Mouse (Mus musculus) MEL (cell line): Measurements from ENCODE around the gene Etnk2. TPM values are rescaled to one million over a fixed set of nuclear protein-coding genes. Genes with fewer than 3 reads are reported as not detected.

Source experiments
- DNase-seq: peaks from one replicate; pipeline ENCODE4 v3.0.0; 2011; ENCODE audit warnings: low read depth, low spot score
- H3K27ac ChIP-seq: 2 replicates; pipeline ENCODE4 v1.5.1; 2012; ENCODE audit warnings: low read depth, mild to moderate bottlenecking, control low read depth, low read length, moderate library complexity; ENCODE audit not compliant: control insufficient read depth
- H3K27me3 ChIP-seq, 2 experiments: fragments of 150-350 bp in 1 of 2; sonication (generic) in 1 of 2; 2 replicates each; pipeline ENCODE4 v1.6.1; 2012; ENCODE audit warnings: low read length in 2 of 2, mild to moderate bottlenecking in 2 of 2, improper control_type of control experiment in 1 of 2, moderate library complexity in 1 of 2; ENCODE audit not compliant: insufficient read depth in 2 of 2, control insufficient read depth in 1 of 2
- H3K36me3 ChIP-seq, 2 experiments: 2 replicates each; pipeline ENCODE4 v1.6.1; 2012 to 2014; ENCODE audit warnings: low read length in 2 of 2, improper control_type of control experiment in 1 of 2, inconsistent platforms in 1 of 2, mild to moderate bottlenecking in 1 of 2; ENCODE audit not compliant: insufficient read depth in 2 of 2, control insufficient read depth in 1 of 2
- H3K4me1 ChIP-seq, 2 experiments: fragments of 150-350 bp in 1 of 2; sonication (generic) in 1 of 2; 2 replicates each; pipeline ENCODE4 v1.6.1; 2012; ENCODE audit warnings: low read length in 2 of 2, improper control_type of control experiment in 1 of 2, mild to moderate bottlenecking in 1 of 2; ENCODE audit not compliant: insufficient read depth in 2 of 2, control insufficient read depth in 1 of 2
- H3K4me3 ChIP-seq, 2 experiments: fragments of 150-350 bp in 1 of 2; sonication (generic) in 1 of 2; 2 replicates each; pipeline ENCODE4 v1.5.1; 2012; ENCODE audit warnings: low read depth in 2 of 2, low read length in 2 of 2, mild to moderate bottlenecking in 2 of 2, moderate library complexity in 2 of 2, control low read depth in 1 of 2, improper control_type of control experiment in 1 of 2; ENCODE audit not compliant: control insufficient read depth in 1 of 2, insufficient read depth in 1 of 2
- H3K79me2 ChIP-seq: 2 replicates; pipeline ENCODE4 v1.6.1; 2012; ENCODE audit warnings: mild to moderate bottlenecking, low read length, moderate library complexity; ENCODE audit not compliant: control insufficient read depth, poor library complexity, insufficient read depth
- H3K9ac ChIP-seq: 2 replicates; pipeline ENCODE4 v1.6.1; 2012; ENCODE audit warnings: low read depth, mild to moderate bottlenecking, control low read depth, low read length, moderate library complexity; ENCODE audit not compliant: control insufficient read depth, poor library complexity, severe bottlenecking
- H3K9me3 ChIP-seq: fragments of 150-350 bp; sonication (generic); replicated peaks from 2 replicates; pipeline ENCODE4 v1.6.1; 2012; ENCODE audit warnings: mild to moderate bottlenecking, low read length, improper control_type of control experiment, moderate library complexity; ENCODE audit not compliant: insufficient read depth
- BHLHE40 ChIP-seq: IDR thresholded peaks from 2 replicates; pipeline ENCODE4 v1.6.1; 2012; ENCODE audit warnings: low read depth, mild to moderate bottlenecking, inconsistent platforms, low read length, improper control_type of control experiment, borderline replicate concordance
- CHD1 ChIP-seq: IDR thresholded peaks from 2 replicates; pipeline ENCODE4 v1.6.1; 2012; ENCODE audit warnings: low read depth, mild to moderate bottlenecking, inconsistent platforms, low read length, improper control_type of control experiment
- CHD2 ChIP-seq: IDR thresholded peaks from 2 replicates; pipeline ENCODE4 v1.6.1; 2011; ENCODE audit warnings: low read length, improper control_type of control experiment
- CTCF ChIP-seq, 3 experiments: IDR thresholded peaks in 2 of 3; conservative IDR thresholded peaks in 1 of 3; 2 replicates each; pipeline ENCODE4 v1.5.1; 2011 to 2012; ENCODE audit warnings: low read length in 3 of 3, low read depth in 2 of 3, mild to moderate bottlenecking in 2 of 3, improper control_type of control experiment in 1 of 3, inconsistent platforms in 1 of 3, mixed read lengths in 1 of 3, moderate library complexity in 1 of 3; ENCODE audit not compliant: control insufficient read depth in 1 of 3, insufficient read depth in 1 of 3, poor library complexity in 1 of 3, severe bottlenecking in 1 of 3
- E2F4 ChIP-seq: IDR thresholded peaks from 2 replicates; pipeline ENCODE4 v1.6.1; 2011; ENCODE audit warnings: low read depth, low read length, improper control_type of control experiment, borderline replicate concordance
- ELF1 ChIP-seq: IDR thresholded peaks from 2 replicates; pipeline ENCODE4 v1.6.1; 2014; ENCODE audit warnings: low read depth, mild to moderate bottlenecking, inconsistent platforms, low read length, improper control_type of control experiment, moderate library complexity
- GABPA ChIP-seq: IDR thresholded peaks from 2 replicates; pipeline ENCODE4 v1.6.1; 2012; ENCODE audit warnings: low read depth, mild to moderate bottlenecking, inconsistent platforms, low read length, improper control_type of control experiment, moderate library complexity
- GATA1 ChIP-seq: IDR thresholded peaks from 2 replicates; pipeline ENCODE4 v1.6.1; 2011; ENCODE audit warnings: low read depth, low read length, improper control_type of control experiment
- HCFC1 ChIP-seq: IDR thresholded peaks from 2 replicates; pipeline ENCODE4 v1.6.1; 2012; ENCODE audit warnings: low read depth, mild to moderate bottlenecking, inconsistent platforms, low read length, improper control_type of control experiment, moderate library complexity
- JUND ChIP-seq: IDR thresholded peaks from 2 replicates; pipeline ENCODE4 v1.6.1; 2011; ENCODE audit warnings: low read depth, mild to moderate bottlenecking, improper control_type of control experiment, low read length
- KAT2A ChIP-seq: conservative IDR thresholded peaks from 2 replicates; pipeline ENCODE4 v1.6.1; 2012; ENCODE audit warnings: low read depth, low read length, improper control_type of control experiment, inconsistent platforms
- MAFK ChIP-seq: IDR thresholded peaks from 2 replicates; pipeline ENCODE4 v1.6.1; 2011; ENCODE audit warnings: low read depth, mild to moderate bottlenecking, low read length, improper control_type of control experiment, borderline replicate concordance
- MAX ChIP-seq: IDR thresholded peaks from 2 replicates; pipeline ENCODE4 v1.6.1; 2011; ENCODE audit warnings: low read length, improper control_type of control experiment
- MXI1 ChIP-seq: IDR thresholded peaks from 2 replicates; pipeline ENCODE4 v1.6.1; 2011; ENCODE audit warnings: mild to moderate bottlenecking, low read depth, low read length, improper control_type of control experiment
- MYB ChIP-seq: IDR thresholded peaks from 2 replicates; pipeline ENCODE4 v1.6.1; 2011; ENCODE audit warnings: mild to moderate bottlenecking, low read depth, low read length, improper control_type of control experiment
- MYC ChIP-seq: IDR thresholded peaks from 2 replicates; pipeline ENCODE4 v1.6.1; 2011; ENCODE audit warnings: low read depth, mild to moderate bottlenecking, low read length, improper control_type of control experiment, moderate library complexity
- NELFE ChIP-seq: IDR thresholded peaks from 2 replicates; pipeline ENCODE4 v1.6.1; 2011; ENCODE audit warnings: low read depth, low read length, improper control_type of control experiment
- NRF1 ChIP-seq: IDR thresholded peaks from 2 replicates; pipeline ENCODE4 v1.6.1; 2014; ENCODE audit warnings: low read depth, mild to moderate bottlenecking, inconsistent platforms, low read length, improper control_type of control experiment, moderate library complexity; ENCODE audit not compliant: poor library complexity, insufficient read depth, severe bottlenecking
- POLR2A ChIP-seq, 2 experiments: IDR thresholded peaks; 2 replicates each; pipeline ENCODE4 v1.6.1; 2011 to 2012; ENCODE audit warnings: low read length in 2 of 2, mild to moderate bottlenecking in 2 of 2, control low read depth in 1 of 2, improper control_type of control experiment in 1 of 2, low read depth in 1 of 2, moderate library complexity in 1 of 2; ENCODE audit not compliant: control insufficient read depth in 1 of 2, insufficient read depth in 1 of 2, poor library complexity in 1 of 2
- POLR2AphosphoS2 ChIP-seq: IDR thresholded peaks from 2 replicates; pipeline ENCODE4 v1.6.1; 2011; ENCODE audit warnings: low read length, improper control_type of control experiment
- POLR2AphosphoS5 ChIP-seq: IDR thresholded peaks from 2 replicates; pipeline ENCODE4 v1.6.1; 2012; ENCODE audit warnings: low read depth, borderline replicate concordance, mild to moderate bottlenecking, inconsistent platforms, low read length, moderate library complexity, mixed read lengths
- RAD21 ChIP-seq: IDR thresholded peaks from 2 replicates; pipeline ENCODE4 v1.6.1; 2011; ENCODE audit warnings: mild to moderate bottlenecking, low read depth, low read length, improper control_type of control experiment
- RCOR1 ChIP-seq: IDR thresholded peaks from 2 replicates; pipeline ENCODE4 v1.6.1; 2012; ENCODE audit warnings: low read depth, mild to moderate bottlenecking, inconsistent platforms, low read length, improper control_type of control experiment
- SIN3A ChIP-seq: IDR thresholded peaks from 2 replicates; pipeline ENCODE4 v1.6.1; 2012; ENCODE audit warnings: low read length, improper control_type of control experiment, inconsistent platforms
- SMC3 ChIP-seq: IDR thresholded peaks from 2 replicates; pipeline ENCODE4 v1.6.1; 2011; ENCODE audit warnings: low read depth, low read length, improper control_type of control experiment
- TAL1 ChIP-seq: IDR thresholded peaks from 2 replicates; pipeline ENCODE4 v1.6.1; 2012; ENCODE audit warnings: mild to moderate bottlenecking, inconsistent platforms, low read length, moderate library complexity, mixed read lengths
- TCF12 ChIP-seq: IDR thresholded peaks from 2 replicates; pipeline ENCODE4 v1.6.1; 2014; ENCODE audit warnings: low read depth, mild to moderate bottlenecking, inconsistent platforms, low read length, improper control_type of control experiment, moderate library complexity
- USF1 ChIP-seq: IDR thresholded peaks from 2 replicates; pipeline ENCODE4 v1.6.1; 2014; ENCODE audit warnings: low read depth, mild to moderate bottlenecking, inconsistent platforms, low read length, improper control_type of control experiment, moderate library complexity
- USF2 ChIP-seq, 2 experiments: IDR thresholded peaks; 2 replicates each; pipeline ENCODE4 v1.6.1; 2011 to 2012; ENCODE audit warnings: improper control_type of control experiment in 2 of 2, low read length in 2 of 2, borderline replicate concordance in 1 of 2, inconsistent platforms in 1 of 2, low read depth in 1 of 2, mild to moderate bottlenecking in 1 of 2; ENCODE audit not compliant: insufficient read depth in 1 of 2
- ZC3H11A ChIP-seq: IDR thresholded peaks from 2 replicates; pipeline ENCODE4 v1.6.1; 2012; ENCODE audit warnings: low read depth, mild to moderate bottlenecking, inconsistent platforms, low read length, improper control_type of control experiment
- polyA plus RNA-seq, 2 experiments: library from polyadenylated mRNA; stranded (reverse) in 1 of 2; unstranded in 1 of 2; fragments of >175 nt in 1 of 2; fragments of >200 nt in 1 of 2; gene quantifications; 2 replicates each; pipeline versions ENCODE4 v1.2.1 to v1.2.4; 2012; ENCODE audit warnings: low replicate concordance in 2 of 2, low read depth in 1 of 2; ENCODE audit not compliant: insufficient read length in 2 of 2, insufficient read depth in 1 of 2, missing spikeins in 1 of 2
- total RNA-seq: library from RNA; depleted of rRNA; stranded (reverse); fragments of 300-350 nt; gene quantifications from 2 replicates; pipeline ENCODE4 v1.2.3, GENCODE M21; 2012

The Etnk2 gene
- total and polyA plus RNA-seq, 3 experiments: 0.06 to 0.08 TPM; not detected in 1

- H3K9ac ChIP-seq: no peak overlapping the region
- no peak overlapping the region for H3K4me3 ChIP-seq
- TF ChIP-seq POLR2AphosphoS5 (no peak), JUND (peak; percentile 36; the same call in 1 of the 2 replicates), MYC (no peak), BHLHE40 (0 out of 2 replicates have a peak, but pooled peaks have one; percentile 32), NELFE (no peak), POLR2A (IDR thresholded peaks at IDR 0.05; ENCODE audit: control insufficient read depth in 1 of 2, insufficient read depth in 1 of 2, low read depth in 1 of 2, low read length in 2 of 2, poor library complexity in 1 of 2) (no peak), ZC3H11A (peak; percentile 80), CTCF (IDR thresholded peaks at IDR 0.05 in 2 of 3, conservative IDR thresholded peaks at IDR 0.05 in 1 of 3; ENCODE audit: control insufficient read depth in 1 of 3, insufficient read depth in 1 of 3, low read depth in 2 of 3, low read length in 3 of 3, poor library complexity in 1 of 3, severe bottlenecking in 1 of 3) (peak; percentile 79 to 99 (median 87)), SMC3 (peak; percentile 80), CHD1 (no peak), ELF1 (no peak), GATA1 (no peak), GABPA (no peak), TAL1 (no peak), RCOR1 (no peak), RAD21 (peak; percentile 87), E2F4 (no peak), POLR2AphosphoS2 (peak; percentile 50; the same call in 1 of the 2 replicates), TCF12 (no peak), MYB (no peak), MXI1 (no peak), USF1 (no peak), CHD2 (no peak), SIN3A (0 out of 2 replicates have a peak, but pooled peaks have one; percentile 26), NRF1 (no peak), KAT2A (no peak), MAX (no peak), MAFK (no peak), HCFC1 (no peak), USF2 (IDR thresholded peaks at IDR 0.05; ENCODE audit: borderline replicate concordance in 1 of 2, insufficient read depth in 1 of 2, low read depth in 1 of 2, low read length in 2 of 2) (no peak)
- no peaks in the 10 kb centered on the region; a peak in 1 of 4 replicates for H3K27me3 ChIP-seq
- peak; percentile 87 for DNase-seq
- no peaks in the 10 kb centered on the region for H3K9me3 ChIP-seq
- no peaks in the 10 kb centered on the region for H3K4me1 ChIP-seq
- no peaks in the 10 kb centered on the region for H3K36me3 ChIP-seq
- no peak overlapping the region for H3K27ac ChIP-seq
- no peaks in the 10 kb centered on the region for H3K79me2 ChIP-seq
These were observed 10.0 kb upstream of the Etnk2 start for GRCm38 (mm10) chr1:133353371-133353809.
